Mouse (Mus musculus): ENCODE measurements around the gene Zfp366. TPM values are rescaled to one million over a fixed set of nuclear protein-coding genes. Genes with fewer than 3 reads are reported as not detected.

Gene Zfp366
- polyA plus RNA-seq, 1 experiment = 2.0 TPM

- no peak overlapping the region for H3K27ac ChIP-seq (ENCODE audit: insufficient read depth, low read depth, low read length)
- no peaks in the 10 kb centered on the region for H3K27me3 ChIP-seq (ENCODE audit: control insufficient read depth, insufficient read depth, low read length)
- H3K4me3 ChIP-seq (ENCODE audit: low read depth, low read length) = no peak overlapping the region
- peaks cover under 1% of the 10 kb centered on the region for H3K4me1 ChIP-seq (ENCODE audit: control insufficient read depth, insufficient read depth, insufficient read length, low read length)
- no peaks in the 10 kb centered on the region for H3K36me3 ChIP-seq (ENCODE audit: control insufficient read depth, insufficient read depth, low read length)
- WGBS = 81% methylated on average over 7 of the region's 7 CpGs
- TF ChIP-seq POLR2A (IDR thresholded peaks at IDR 0.05; ENCODE audit: low read depth, low read length) (no peak), CTCF (IDR thresholded peaks at IDR 0.05; ENCODE audit: extremely low read depth, insufficient read length, insufficient replicate concordance, low read depth, low read length) (no peak)
Observed at GRCm38 (mm10) chr13:99186859-99187258, 2.2 kb downstream of the Zfp366 start.

GRCm38 (mm10) chr13:99187456-99187855, 2.8 kb downstream of the Zfp366 start:
- Histone ChIP-seq H3K36me3 (ENCODE audit: control insufficient read depth, insufficient read depth, low read length) (no peaks in the 10 kb centered on the region), H3K4me1 (ENCODE audit: control insufficient read depth, insufficient read depth, insufficient read length, low read length) (peaks cover 2% of the 10 kb centered on the region), H3K27ac (ENCODE audit: insufficient read depth, low read depth, low read length) (peak overlapping the region; percentile 18; the same call in 1 of the 2 replicates), H3K4me3 (ENCODE audit: low read depth, low read length) (peak overlapping the region; percentile 35), H3K27me3 (ENCODE audit: control insufficient read depth, insufficient read depth, low read length) (no peaks in the 10 kb centered on the region)
- WGBS = 78% methylated on average over 11 of the region's 11 CpGs
- TF ChIP-seq CTCF (IDR thresholded peaks at IDR 0.05; ENCODE audit: extremely low read depth, insufficient read length, insufficient replicate concordance, low read depth, low read length) (no peak), POLR2A (IDR thresholded peaks at IDR 0.05; ENCODE audit: low read depth, low read length) (no peak)

- Histone ChIP-seq H3K36me3 (ENCODE audit: control insufficient read depth, insufficient read depth, low read length) (no peaks in the 10 kb centered on the region), H3K4me1 (ENCODE audit: control insufficient read depth, insufficient read depth, insufficient read length, low read length) (peaks cover 2% of the 10 kb centered on the region), H3K27me3 (ENCODE audit: control insufficient read depth, insufficient read depth, low read length) (no peaks in the 10 kb centered on the region), H3K27ac (ENCODE audit: insufficient read depth, low read depth, low read length) (0 out of 2 replicates have a peak overlapping the region, but pooled peaks have one; percentile 11), H3K4me3 (ENCODE audit: low read depth, low read length) (no peak overlapping the region)
- 45% methylated on average over 8 of the region's 8 CpGs for WGBS
- TF ChIP-seq POLR2A (IDR thresholded peaks at IDR 0.05; ENCODE audit: low read depth, low read length) = no peak
- TF ChIP-seq CTCF (IDR thresholded peaks at IDR 0.05; ENCODE audit: extremely low read depth, insufficient read length, insufficient replicate concordance, low read depth, low read length) = no peak
Observed at GRCm38 (mm10) chr13:99188625-99189024, 4.0 kb downstream of the Zfp366 start.

GRCm38 (mm10) chr13:99189671-99190070, 5.0 kb downstream of the Zfp366 start:
- peaks cover 2% of the 10 kb centered on the region; the same call in 1 of the 2 replicates for H3K4me1 ChIP-seq (ENCODE audit: control insufficient read depth, insufficient read depth, insufficient read length, low read length)
- WGBS = 67% methylated on average over 3 of the region's 3 CpGs
- no peak overlapping the region for H3K4me3 ChIP-seq (ENCODE audit: low read depth, low read length)
- H3K27me3 ChIP-seq (ENCODE audit: control insufficient read depth, insufficient read depth, low read length) = no peaks in the 10 kb centered on the region
- H3K36me3 ChIP-seq (ENCODE audit: control insufficient read depth, insufficient read depth, low read length) = no peaks in the 10 kb centered on the region
- H3K27ac ChIP-seq (ENCODE audit: insufficient read depth, low read depth, low read length) = no peak overlapping the region
- TF ChIP-seq CTCF (IDR thresholded peaks at IDR 0.05; ENCODE audit: extremely low read depth, insufficient read length, insufficient replicate concordance, low read depth, low read length) (no peak), POLR2A (IDR thresholded peaks at IDR 0.05; ENCODE audit: low read depth, low read length) (no peak)

- peaks cover 2% of the 10 kb centered on the region; the same call in 1 of the 2 replicates for H3K4me1 ChIP-seq (ENCODE audit: control insufficient read depth, insufficient read depth, insufficient read length, low read length)
- H3K4me3 ChIP-seq (ENCODE audit: low read depth, low read length) = no peak overlapping the region
- no peak for TF ChIP-seq POLR2A (IDR thresholded peaks at IDR 0.05; ENCODE audit: low read depth, low read length)
- TF ChIP-seq CTCF (IDR thresholded peaks at IDR 0.05; ENCODE audit: extremely low read depth, insufficient read length, insufficient replicate concordance, low read depth, low read length) = no peak
- no peaks in the 10 kb centered on the region for H3K27me3 ChIP-seq (ENCODE audit: control insufficient read depth, insufficient read depth, low read length)
- 67% methylated on average over 11 of the region's 11 CpGs for WGBS
- H3K27ac ChIP-seq (ENCODE audit: insufficient read depth, low read depth, low read length) = no peak overlapping the region
- H3K36me3 ChIP-seq (ENCODE audit: control insufficient read depth, insufficient read depth, low read length) = no peaks in the 10 kb centered on the region
Observed at GRCm38 (mm10) chr13:99190466-99190865, 5.8 kb downstream of the Zfp366 start.

- peak overlapping the region; percentile 10; the same call in 1 of the 2 replicates for H3K27ac ChIP-seq (ENCODE audit: insufficient read depth, low read depth, low read length)
- H3K27me3 ChIP-seq (ENCODE audit: control insufficient read depth, insufficient read depth, low read length) = no peaks in the 10 kb centered on the region
- H3K4me1 ChIP-seq (ENCODE audit: control insufficient read depth, insufficient read depth, insufficient read length, low read length) = peaks cover 2% of the 10 kb centered on the region; the same call in 1 of the 2 replicates
- no peaks in the 10 kb centered on the region for H3K36me3 ChIP-seq (ENCODE audit: control insufficient read depth, insufficient read depth, low read length)
- no peak overlapping the region for H3K4me3 ChIP-seq (ENCODE audit: low read depth, low read length)
- 84% methylated on average over 13 of the region's 13 CpGs for WGBS
- TF ChIP-seq POLR2A (IDR thresholded peaks at IDR 0.05; ENCODE audit: low read depth, low read length) = no peak
- no peak for TF ChIP-seq CTCF (IDR thresholded peaks at IDR 0.05; ENCODE audit: extremely low read depth, insufficient read length, insufficient replicate concordance, low read depth, low read length)
Observed at GRCm38 (mm10) chr13:99191063-99191462, 6.4 kb downstream of the Zfp366 start.

- no peak for TF ChIP-seq CTCF (IDR thresholded peaks at IDR 0.05; ENCODE audit: extremely low read depth, insufficient read length, insufficient replicate concordance, low read depth, low read length)
- no peak for TF ChIP-seq POLR2A (IDR thresholded peaks at IDR 0.05; ENCODE audit: low read depth, low read length)
- peaks cover 2% of the 10 kb centered on the region; the same call in 1 of the 2 replicates for H3K4me1 ChIP-seq (ENCODE audit: control insufficient read depth, insufficient read depth, insufficient read length, low read length)
- no peak overlapping the region for H3K4me3 ChIP-seq (ENCODE audit: low read depth, low read length)
- 63% methylated on average over 12 of the region's 12 CpGs for WGBS
- H3K36me3 ChIP-seq (ENCODE audit: control insufficient read depth, insufficient read depth, low read length) = no peaks in the 10 kb centered on the region
- no peaks in the 10 kb centered on the region for H3K27me3 ChIP-seq (ENCODE audit: control insufficient read depth, insufficient read depth, low read length)
- no peak overlapping the region for H3K27ac ChIP-seq (ENCODE audit: insufficient read depth, low read depth, low read length)
Observed at GRCm38 (mm10) chr13:99196314-99196713, 11.7 kb downstream of the Zfp366 start.
